Mouse (Mus musculus): ENCODE measurements around the gene Slc8a1. TPM values are rescaled to one million over a fixed set of nuclear protein-coding genes. Genes with fewer than 3 reads are reported as not detected.

The Slc8a1 gene
- 10.6 and 11.2 TPM in 2 replicates for total RNA-seq (2021)
- long read RNA-seq, experiment 1, partial matches to known transcripts = 1 of 1 reads
- long read RNA-seq, experiment 1, other reads (novel, unspliced or antisense) = 0 of 1 reads
- long read RNA-seq, experiment 2, partial matches to known transcripts = 1 of 1 reads
- long read RNA-seq, experiment 2, other reads (novel, unspliced or antisense) = 0 of 1 reads

DNA sequence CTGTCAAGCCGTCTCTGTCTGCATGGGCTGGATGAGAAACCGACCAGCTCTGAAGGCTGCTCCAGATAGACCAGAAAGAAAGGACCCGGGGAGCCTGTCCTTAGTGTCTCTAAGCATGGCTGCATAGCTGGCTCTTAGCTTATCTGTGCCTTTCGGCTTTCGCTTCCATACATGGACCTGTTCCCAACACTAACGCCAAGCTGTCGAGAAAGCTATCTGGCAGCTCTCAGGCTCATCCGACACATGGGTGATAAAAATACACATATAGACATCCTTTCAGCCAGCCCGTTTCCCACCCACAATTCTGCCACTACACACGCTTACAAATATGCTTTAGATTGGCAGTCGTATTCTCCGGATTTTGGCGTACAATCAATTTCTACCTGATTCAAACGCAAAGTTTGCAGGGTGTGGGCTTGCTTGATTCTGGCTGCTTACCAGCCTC, at the start of gene Slc8a1:
Gene Slc8a1 (minus strand): TSS at position 67 of the 445 bp plus-strand sequence.
- no peak for DNase-seq

DNA sequence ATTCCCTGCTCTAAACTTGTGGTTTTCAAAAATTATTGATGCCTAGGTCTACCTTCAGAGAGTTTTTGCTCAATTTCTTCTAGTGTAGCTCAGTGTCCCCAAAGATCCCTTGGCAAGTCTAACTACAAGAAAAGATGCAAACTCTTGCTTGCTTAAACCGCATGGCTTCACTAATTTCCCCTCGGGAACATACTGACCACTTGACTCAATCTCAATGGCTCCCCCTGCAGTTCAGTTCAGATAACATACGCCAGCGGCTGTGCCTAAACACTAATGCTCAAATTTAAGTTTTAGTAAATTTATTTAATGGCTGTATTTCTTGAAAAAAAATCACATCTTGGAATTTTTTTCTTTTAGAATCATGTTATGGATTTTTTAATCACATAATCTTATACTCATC, 49.2 kb upstream of the Slc8a1 start:
- DNase-seq = peak; percentile 61

DNA sequence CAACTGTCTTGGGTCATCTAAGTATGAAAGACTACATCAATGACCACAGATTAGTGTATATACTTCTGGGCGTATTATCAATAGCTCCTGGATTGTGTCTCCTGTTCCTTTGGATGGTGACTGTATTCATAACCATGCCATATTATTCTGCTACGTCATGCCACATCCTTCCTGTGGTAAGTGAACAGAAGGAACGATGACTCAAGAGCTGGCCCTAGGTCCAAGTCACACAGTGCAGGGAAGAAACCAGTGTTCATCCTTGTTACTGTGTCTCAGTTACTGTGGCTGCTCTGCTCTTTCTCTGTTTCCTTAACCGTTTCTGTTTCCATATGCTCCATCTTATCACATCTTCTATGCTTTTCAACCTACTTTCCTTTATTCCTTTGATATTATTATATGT, 44.1 kb upstream of the Slc8a1 start:
- no peak for DNase-seq

DNA sequence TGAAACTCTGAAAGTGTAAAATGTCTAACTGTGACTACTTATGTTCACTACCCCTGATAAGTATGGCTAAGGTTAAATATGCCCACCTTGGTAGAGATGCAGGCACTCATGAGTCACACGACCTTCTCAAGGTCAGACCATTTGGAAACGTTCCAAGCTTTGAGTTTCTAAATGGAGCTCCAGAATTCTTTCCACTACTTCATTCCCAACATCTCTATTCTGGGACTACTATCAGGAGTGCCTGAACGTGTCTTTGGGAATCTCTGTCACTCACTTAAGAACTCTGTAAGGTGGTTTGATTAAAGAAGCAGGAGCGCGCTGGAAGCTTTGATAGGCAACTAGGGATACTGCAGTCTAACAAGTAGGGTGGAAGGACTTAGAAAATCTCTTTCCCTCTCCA, 43.3 kb upstream of the Slc8a1 start:
- no peak for DNase-seq

DNA sequence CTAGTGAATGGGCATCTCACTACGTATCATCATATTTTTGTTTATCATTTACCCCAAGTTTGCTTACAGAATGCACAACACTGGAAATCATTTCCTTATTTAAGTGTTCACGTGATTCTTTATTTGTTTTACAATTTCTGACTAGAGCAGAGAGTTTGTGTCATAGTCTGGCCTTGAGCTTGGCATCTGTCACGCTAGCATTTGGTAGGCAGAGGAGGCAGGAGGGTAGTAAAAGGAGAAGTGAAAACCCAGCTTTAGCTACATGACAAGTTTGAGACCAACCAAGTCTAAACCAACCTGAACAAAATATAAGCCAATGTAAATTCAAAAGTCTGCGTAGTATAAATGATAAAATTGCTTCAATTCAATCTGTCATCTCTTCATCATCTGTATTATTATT, 41.7 kb upstream of the Slc8a1 start:
- no peak for DNase-seq

DNA sequence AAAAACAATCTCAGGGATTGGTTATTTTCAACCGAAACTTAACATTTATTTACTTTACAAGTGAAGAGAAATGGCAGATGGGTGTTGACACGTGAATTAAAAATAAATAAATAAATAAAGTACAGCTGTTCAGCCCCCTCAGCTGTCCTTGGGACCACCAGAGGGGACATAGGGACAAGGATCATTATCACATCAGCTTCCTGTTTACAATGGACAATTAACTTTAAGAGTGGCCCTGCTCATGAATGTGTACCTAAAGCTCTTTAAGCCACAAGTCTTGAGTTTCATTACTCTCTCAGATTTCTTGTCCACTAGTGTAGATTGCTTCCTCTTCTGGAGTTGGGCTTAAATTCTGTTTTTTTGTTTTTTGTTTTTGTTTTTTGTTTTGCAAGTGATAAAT, 12.5 kb upstream of the Slc8a1 start:
- DNase-seq = no peak

DNA sequence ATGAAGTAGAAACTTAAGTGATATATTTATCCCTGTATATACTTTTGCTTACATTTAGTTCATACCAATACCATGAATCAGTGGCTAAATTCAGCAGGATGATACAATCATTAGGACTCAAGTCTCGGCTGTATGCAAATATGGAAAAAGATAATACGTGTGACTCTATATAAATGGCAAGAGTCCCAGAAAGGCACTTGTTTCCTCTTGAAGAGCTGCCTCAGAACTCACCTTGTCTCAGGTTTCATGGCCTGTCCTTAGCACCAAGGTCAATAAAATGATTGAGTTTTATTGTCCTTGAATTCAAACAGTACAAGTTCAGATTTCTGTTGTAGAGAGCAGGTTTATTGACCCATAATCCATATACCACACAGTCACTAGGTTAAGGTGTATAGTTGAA, 4.9 kb upstream of the Slc8a1 start:
- no peak for DNase-seq

DNA sequence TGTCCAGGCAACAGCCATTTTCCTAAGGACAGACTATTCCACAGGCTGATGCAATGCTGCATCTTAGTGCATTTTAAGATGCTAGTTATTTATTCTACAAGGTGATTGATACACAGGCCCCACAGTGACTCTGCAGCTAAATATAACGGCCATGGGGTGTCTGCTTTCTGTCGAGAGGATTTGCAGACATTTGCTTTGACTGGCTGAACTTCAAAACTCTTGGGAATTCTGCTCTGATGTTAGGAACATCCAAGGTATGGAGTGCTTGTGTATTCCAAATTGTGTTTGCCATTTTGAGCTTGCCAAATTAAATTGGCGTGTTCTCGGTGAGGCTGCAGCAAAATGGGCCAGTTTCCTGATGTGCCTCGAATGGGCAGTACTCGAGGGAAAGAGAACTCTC, 2.4 kb upstream of the Slc8a1 start:
- DNase-seq = no peak

DNA sequence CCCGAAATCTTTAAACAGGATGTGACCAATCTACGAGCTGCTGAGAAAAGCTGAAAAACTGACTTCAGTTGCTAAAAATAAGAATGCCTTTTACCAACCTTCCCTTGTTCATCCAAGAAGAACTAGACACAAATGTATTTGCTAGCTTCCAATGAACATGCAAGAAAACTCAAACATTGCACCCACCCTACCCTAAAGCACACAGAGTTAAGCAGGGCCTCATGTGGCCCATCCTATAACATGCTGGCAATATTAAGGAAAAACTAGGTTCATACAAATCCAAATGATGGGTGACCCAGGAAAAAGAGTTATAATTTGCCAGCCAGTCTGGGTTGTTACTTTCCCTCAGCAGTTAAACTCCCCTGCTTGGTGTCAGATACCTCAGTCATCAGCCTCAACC, 398 bp downstream of the Slc8a1 start:
- no peak for DNase-seq

DNA sequence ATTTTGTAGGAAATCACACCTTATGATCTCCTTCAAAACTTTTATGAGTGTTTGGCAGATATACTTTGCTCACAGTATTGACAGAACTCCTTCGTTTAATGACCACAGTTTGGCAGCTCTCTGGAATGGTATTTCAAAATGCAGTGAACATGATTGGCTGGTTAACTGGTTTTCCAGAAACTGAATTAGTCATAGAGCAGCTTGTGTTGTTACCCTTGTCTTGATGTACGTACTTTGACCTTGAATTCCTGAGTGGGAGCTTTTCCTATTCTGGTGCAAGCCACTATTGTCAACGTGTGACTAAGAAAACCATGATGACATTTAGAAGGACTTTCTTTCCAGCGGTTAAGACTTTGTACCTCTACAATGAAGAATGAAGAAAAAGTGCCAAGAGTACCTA, 868 bp downstream of the Slc8a1 start:
- no peak for DNase-seq

DNA sequence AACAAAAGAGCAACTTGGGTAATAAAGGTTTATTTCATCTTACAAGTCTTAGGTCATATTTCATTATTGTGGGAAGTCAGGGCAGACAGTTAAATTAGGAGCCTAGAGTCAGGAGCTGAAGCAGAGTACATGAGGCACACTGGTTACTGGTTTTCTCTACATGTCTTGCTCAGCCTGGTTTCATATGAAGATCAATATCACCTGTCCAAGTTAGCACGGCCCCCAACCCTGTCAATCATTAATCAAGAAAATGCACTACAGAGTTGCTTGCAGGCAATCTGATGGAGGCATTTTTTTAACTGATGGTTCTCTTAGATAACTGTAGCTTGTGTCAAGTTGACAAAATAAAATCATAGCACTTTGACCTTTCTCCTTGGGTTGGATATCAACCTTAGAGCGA, 2.6 kb downstream of the Slc8a1 start:
- no peak for DNase-seq

DNA sequence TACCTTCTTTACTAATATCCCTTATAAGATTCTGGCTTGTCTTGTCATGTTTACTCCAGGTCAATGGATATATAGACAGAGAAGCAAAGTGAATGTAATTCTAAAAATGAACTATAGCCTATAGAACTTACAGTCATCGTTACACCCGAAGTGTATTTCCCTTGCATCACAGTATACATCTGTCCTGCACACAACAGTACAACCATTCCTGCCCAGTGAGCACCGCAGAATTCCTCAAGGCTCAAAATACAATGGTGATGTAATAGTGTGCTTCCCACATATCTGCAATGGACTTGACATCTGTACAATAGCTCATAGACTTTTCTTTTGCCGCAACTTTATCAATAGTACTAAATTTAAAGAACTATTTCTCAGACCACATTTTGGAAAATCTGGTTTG, 8.3 kb downstream of the Slc8a1 start:
- DNase-seq = no peak

DNA sequence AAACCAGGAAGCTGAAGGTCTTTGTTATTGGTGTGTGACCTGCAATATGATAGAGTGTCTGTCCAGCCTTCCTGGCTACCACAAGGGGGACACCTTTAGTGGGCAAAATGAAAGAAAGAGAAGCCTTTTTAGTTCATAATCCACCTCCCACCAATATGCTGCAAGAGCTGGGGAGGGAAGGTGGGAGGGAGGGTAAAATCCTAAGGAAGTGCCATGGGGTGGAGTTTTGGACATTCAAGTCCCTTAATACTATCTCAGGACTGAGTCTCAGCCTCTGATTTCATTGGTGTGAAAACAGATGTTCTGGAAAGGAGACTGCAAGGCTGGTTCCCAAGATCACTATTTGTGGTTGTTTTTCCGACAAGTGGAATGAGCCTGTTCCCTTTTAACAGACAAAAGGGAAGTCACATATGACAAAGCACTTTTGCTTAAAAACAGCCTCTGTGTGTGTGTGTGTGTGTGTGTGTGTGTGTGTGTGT, 25.9 kb downstream of the Slc8a1 start:
- DNase-seq = no peak

DNA sequence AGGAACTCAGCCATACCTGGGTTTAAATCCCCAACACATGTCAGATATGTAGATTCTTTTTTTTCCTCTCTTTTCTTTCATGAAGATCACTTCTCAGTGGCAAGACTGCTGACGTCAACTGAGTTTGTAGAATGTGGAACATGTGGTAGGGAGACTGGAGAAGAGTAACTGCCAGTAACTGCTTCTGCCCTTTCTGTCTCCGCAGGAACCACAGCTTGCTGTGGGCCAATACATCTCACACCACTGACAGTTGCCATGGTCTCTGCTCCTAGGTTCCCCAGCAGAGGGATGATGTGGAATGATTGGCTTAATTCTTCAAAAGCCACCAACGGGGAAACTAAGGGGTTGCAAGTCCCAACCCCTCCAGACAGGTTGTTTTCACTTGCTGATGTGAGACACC, 33.4 kb downstream of the Slc8a1 start:
- DNase-seq = no peak

DNA sequence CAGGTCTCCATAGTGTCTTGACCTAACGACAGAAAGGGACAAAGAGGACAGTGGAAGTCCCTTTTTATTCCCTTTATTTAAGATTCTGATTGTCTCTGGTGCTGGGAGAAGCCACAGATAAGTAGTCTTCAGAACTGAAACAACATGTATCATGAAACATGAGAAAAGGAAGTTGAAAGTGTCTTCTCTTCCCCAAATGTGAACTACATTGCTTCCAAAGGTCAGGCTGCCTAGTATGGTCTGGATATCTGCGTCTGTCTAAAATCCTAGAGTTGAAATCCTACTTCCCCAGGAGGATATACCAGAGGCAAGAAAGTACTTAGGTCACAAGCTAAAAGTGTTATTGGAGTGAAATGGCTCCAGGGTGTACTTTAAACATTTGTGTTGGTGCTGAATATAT, 34.9 kb downstream of the Slc8a1 start:
- no peak for DNase-seq

DNA sequence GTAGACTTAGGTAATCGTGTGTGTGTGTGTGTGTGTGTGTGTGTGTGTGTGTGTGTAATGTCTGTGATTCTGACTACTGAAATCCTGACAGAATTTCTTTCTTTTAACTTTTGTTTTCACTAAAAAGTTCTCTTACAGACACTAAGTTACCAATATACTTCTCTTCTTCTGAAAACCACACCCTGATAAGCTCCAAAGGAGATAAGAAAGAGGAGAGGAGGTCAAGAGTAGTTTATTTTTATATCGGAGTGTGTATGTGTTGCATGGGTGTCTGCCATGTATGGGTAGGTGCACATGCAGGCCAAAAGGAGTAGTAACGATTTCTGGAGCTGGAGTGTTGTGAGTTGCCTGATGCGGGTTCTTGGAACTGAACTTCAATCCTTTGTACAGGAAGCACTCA, 36.5 kb downstream of the Slc8a1 start:
- no peak for DNase-seq

DNA sequence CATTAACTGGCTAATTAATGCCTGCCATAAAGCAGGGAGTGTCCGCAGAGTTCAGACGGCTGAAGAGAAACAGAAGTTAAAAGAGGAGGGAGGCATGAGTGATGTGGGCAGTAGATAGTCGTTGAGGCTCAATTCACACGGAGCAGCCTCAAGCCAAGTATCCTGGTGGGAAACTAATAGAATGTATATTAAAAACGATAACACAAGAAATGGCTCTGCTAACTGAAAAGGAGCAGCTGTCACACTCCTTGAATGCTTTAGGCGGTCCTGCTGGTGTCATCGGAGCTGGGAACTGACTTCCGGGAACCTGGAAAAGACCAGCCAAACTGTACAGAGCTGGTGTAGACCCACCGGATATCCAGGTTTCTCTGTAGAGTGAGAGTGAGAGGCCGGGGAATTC, 39.4 kb downstream of the Slc8a1 start:
- DNase-seq = no peak

DNA sequence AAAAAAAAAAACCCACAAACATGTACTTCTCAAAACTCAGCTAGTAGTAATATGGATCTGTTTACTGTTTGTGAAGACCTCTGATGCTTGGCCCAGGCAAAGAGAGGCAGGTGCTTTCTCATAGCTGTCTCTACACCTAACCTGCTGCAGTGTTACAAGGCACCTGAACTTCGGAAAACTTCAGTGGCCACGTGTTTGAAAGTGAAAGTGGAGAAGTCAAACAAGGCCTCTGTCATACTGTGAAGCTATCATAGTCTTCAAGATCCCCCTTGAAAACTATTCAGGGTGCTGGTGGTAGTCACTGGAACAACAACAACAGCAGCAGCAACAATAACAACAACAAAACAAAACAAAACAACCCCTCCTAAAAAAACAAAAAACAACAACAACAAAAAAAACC, 40.5 kb downstream of the Slc8a1 start:
- DNase-seq = no peak

DNA sequence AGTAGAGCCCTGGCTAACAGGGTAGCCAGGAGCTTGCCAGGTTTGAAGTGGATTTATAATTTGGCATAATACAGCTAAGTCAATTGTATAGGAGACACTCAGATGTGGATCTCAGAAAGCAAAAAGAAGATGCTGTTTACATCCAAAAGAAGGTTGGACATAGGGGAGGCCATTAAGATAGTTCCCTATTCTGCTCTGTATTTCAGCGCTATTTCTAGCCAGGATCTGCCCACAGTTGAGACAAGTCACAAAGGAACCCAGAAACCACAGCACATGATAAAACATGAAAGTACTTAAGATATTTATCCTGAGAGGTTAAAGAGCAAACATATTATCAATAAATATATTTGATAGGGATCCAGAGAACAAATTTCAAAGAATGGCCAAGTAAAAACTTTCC, 43.2 kb downstream of the Slc8a1 start:
- no peak for DNase-seq

DNA sequence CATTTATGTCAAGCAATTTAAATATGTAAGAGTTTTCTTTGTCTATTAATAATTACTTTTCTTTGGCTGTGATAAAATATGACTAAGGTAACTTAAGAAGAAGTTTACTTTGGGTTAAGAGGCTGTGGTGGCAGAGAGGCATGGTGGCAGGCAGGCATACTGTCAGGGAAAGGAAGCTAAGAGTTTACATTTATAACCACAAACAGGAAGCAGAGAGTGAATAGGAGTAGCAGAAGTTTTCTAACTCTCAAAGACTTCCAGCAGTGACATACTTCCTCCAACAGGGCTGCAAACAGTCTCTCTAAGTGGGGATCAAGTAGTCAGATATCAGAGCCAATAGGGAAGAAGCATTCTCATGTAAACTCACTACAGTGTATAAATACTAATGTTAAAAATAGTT, 58.6 kb downstream of the Slc8a1 start:
- DNase-seq = no peak

DNA sequence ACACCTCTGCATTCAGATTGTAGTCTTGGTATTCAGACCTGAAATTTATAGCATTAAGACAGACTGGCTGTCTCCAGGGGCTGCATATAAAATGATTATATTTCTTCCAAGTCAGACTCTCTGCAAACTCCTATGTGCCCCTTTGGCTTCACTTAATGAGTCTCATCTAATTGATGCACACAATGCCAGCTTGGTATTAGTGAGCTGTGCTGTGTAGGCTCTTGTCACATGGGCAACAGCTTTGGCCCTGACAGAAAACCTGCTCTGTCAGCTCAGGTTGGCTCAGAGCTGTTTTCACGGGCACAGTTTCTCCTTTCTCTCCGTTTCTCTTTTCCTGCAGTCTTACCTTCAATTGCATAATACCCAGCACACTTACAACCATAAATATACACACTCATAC, 60.7 kb downstream of the Slc8a1 start:
- no peak for DNase-seq

DNA sequence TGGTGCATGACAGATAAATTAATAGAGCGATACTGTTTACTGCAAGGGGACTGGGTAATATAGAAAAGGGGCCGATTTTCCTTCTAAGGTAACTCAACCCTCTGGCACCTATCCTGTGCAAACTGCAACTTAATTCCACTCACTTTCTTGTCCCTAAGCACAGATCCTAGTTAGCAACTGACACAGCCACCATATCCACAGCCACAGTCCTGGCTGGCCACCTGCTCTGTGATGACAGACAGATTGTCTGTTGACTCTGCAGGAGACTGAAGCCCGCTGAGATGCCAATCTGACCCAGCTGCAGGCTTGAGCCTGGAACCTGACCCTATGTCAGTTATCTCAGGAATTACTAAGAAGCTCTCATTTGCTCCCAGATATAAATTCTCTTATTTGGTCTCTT, 62.0 kb downstream of the Slc8a1 start:
- no peak for DNase-seq

DNA sequence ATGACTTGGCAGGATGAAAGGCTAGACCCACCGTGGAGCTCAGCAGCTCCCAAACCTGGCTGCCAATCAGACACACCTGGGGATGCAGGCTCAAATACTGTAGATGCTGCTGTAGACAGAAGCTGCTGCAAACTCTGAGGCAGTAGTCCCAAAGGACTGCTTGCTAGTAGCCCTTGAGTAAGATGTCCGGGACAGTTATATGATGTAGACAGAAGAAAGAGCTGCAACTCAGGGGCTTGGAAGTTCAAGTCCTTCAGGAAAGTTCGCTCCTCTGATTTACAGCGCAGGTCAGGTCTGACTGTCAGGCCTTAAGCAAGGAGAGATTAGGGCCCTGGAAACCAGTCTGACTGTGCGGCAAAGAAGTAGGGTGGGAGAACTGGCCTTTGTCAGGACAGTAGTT, 66.9 kb downstream of the Slc8a1 start:
- DNase-seq = no peak

DNA sequence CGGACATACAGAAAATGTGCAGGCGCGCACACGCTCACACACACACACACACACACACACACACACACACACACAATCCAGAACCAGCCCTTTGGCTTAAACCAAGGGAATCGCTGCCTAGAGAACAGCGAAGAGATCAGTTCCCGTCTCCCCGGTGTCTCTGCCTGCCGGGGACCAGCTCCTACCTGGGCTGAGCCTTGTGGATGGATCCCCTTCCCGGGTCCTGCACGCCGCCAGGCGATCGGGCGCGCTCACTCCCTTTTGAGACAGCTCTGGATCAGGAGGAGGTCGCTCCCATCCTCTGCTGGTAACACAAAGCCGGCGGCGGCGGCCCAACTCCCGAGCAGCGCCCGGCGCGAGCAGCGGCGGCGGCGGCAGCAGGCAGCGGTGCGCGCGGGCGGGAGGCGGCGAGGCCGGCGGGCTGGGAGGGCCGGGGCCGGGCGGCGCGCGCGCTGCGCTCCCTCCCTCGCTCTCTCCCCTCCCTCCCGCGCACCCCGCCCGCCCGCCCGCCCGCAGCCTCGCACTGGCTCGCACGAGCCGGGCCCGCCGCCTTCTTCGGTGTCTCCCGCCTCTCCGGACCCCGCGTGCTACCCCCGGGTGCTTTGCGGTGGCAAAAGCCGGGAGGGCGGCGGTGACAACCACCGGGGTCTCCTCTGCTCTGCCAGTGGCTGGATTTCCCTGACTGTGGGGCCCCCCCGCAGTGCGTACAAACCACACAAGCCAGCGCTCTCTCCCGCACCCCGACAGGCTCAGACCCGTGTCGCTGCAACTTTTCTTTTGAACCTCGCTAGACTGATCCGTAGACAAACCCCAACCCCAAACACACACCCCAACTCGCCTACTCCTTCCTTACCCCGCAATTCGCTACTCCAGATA, 68.1 kb downstream of the Slc8a1 start:
- DNase-seq = peak; percentile 78
